Mouse (Mus musculus): ENCODE measurements around the gene Tuba3b. TPM values are rescaled to one million over a fixed set of nuclear protein-coding genes. Genes with fewer than 3 reads are reported as not detected.

Gene Tuba3b
- not detected for polyA plus RNA-seq (2014; fragmentation: Illumina TruSeq; extraction: RNeasy Lipid Tissue Mini Kit (QIAGEN cat#74804); ENCODE audit: low read depth, low replicate concordance)

DNA sequence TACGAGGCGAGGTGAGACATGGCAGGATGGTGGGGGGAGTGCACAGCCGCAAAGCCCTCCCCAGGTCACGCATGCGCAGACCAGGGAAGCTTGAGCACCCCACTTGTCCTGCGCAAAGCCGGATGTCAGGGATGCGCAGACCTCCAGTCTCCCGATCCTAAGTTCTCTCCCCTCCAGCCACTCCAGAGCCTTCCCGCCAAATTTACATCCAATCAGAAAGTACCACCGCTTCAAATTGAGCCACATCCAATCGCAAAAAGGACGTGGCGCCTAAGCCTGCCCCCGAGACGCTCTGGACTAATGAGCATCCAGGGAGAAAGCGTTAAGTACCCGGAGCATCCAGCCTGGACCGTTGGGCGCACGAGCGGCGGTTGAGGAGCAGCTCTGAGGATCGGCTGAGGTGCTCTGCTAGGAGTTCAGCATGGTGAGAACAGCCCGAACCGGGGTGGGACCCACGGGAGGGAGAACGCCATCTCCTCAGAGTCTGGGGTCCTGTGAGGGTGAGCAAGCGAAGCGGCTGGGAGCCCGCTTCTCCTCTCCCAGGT lies at the start of gene Tuba3b:
Gene Tuba3b (plus strand): TSS at position 92 of the 545 bp plus-strand sequence.

GRCm38 (mm10) chr6:145614219-145614618 lies 1.3 kb upstream of the Tuba3b start, which contains the start of gene Lmntd1:
Gene Lmntd1, minus strand, starts transcription at chr6:145614319.

Other genes with a start within 250 kb of the Tuba3b start
- not detected for gene Lmntd1, start 1.4 kb upstream of the Tuba3b start, polyA plus RNA-seq (2014; fragmentation: Illumina TruSeq; extraction: RNeasy Lipid Tissue Mini Kit (QIAGEN cat#74804); ENCODE audit: low read depth, low replicate concordance)
- 30.7 TPM for gene Rassf8, start 131.0 kb downstream of the Tuba3b start, polyA plus RNA-seq (2014; fragmentation: Illumina TruSeq; extraction: RNeasy Lipid Tissue Mini Kit (QIAGEN cat#74804); ENCODE audit: low read depth, low replicate concordance)
- gene Bhlhe41, start 249.8 kb downstream of the Tuba3b start, polyA plus RNA-seq (2014; fragmentation: Illumina TruSeq; extraction: RNeasy Lipid Tissue Mini Kit (QIAGEN cat#74804); ENCODE audit: low read depth, low replicate concordance), result 1.6 TPM

Data from kidney, adult 10 weeks (tissue).